Mouse (Mus musculus) fibroblast of lung, adult 2 months (primary cell): ENCODE measurements around the gene Anks3.

Experiments used
- DNase-seq: peaks from one replicate; pipeline ENCODE4 v3.0.0-alpha.2; 2011; ENCODE audit warnings: low read depth

Gene Anks3

GRCm38 (mm10) chr16:4896249-4897027, 67.6 kb downstream of the Anks3 start:
- DNase-seq, result no peak

- no peak for DNase-seq
These were observed 69.7 kb downstream of the Anks3 start for GRCm38 (mm10) chr16:4894201-4894908.

- DNase-seq, result no peak
These were observed 71.8 kb downstream of the Anks3 start for GRCm38 (mm10) chr16:4892171-4892570.
